Comparison of ENCODE assay signal across 12 mouse cellular contexts in genomic region chr6:128754265-128754664, GRCm38 (mm10). TPM values are rescaled to one million over a fixed set of nuclear protein-coding genes. Genes with fewer than 3 reads are reported as not detected.
DNase-seq lines count a peak whose midpoint lies in the region; ATAC-seq lines count a peak whose summit lies in the region.
"Not testable (repeated sequence)": the region's sequence is repeated elsewhere in the genome, so short reads cannot be mapped to it uniquely, and the experiment has no call there.
"Had no signal": no experiment of that assay in that cellular context is flagged by ENCODE, and none has a peak within 500 bp of the region (broad histone marks: within the 10 kb centered on the region; RNA-seq: fewer than 3 reads in every experiment).

No protein-coding gene starts in this region.

- not testable (repeated sequence) for H3K27me3 ChIP-seq in embryonic facial prominence, embryonic 12.5 days; hindbrain, embryonic 13.5 days; limb, embryonic 13.5 days; neural tube, embryonic 13.5 days

- not testable (repeated sequence) for H3K36me3 ChIP-seq in embryonic facial prominence, embryonic 12.5 days; hindbrain, embryonic 13.5 days; limb, embryonic 13.5 days; neural tube, embryonic 13.5 days

- H3K9me3 ChIP-seq in embryonic facial prominence, embryonic 12.5 days; hindbrain, embryonic 13.5 days; limb, embryonic 13.5 days; neural tube, embryonic 13.5 days: not testable (repeated sequence)

- WGBS in embryonic facial prominence, embryonic 12.5 days: 41% methylated on average over 10 of the region's 10 CpGs
- WGBS in hindbrain, embryonic 13.5 days: 42% methylated on average over 10 of the region's 10 CpGs
- 37% methylated on average over 10 of the region's 10 CpGs for WGBS in limb, embryonic 13.5 days
- 49% methylated on average over 10 of the region's 10 CpGs for WGBS in neural tube, embryonic 13.5 days

- peak; percentile 48 for DNase-seq in cerebellum, adult 11-12 months
- peak; percentile 94 for DNase-seq in heart, adult 11 months
- DNase-seq in thymus, postnatal 25 days: peak; percentile 34

- not testable (repeated sequence) for H3K27ac ChIP-seq in embryonic facial prominence, embryonic 12.5 days
- peak overlapping the region; percentile 37 for H3K27ac ChIP-seq in hindbrain, embryonic 13.5 days
- H3K27ac ChIP-seq in limb, embryonic 13.5 days: peak overlapping the region; percentile 61; the same call in 1 of the 2 replicates
- H3K27ac ChIP-seq in neural tube, embryonic 13.5 days (replicated peaks): peak overlapping the region; percentile 64; the same call in 1 of the 2 replicates

- 0 out of 2 replicates have a peak overlapping the region, but pooled peaks have one; percentile 3 for H3K4me2 ChIP-seq in embryonic facial prominence, embryonic 12.5 days (replicated peaks)
- H3K4me2 ChIP-seq in hindbrain, embryonic 13.5 days: peak overlapping the region; percentile 19; the same call in 1 of the 2 replicates
- peak overlapping the region; percentile 41 for H3K4me2 ChIP-seq in limb, embryonic 13.5 days (replicated peaks)
- peak overlapping the region; percentile 26; the same call in 1 of the 2 replicates for H3K4me2 ChIP-seq in neural tube, embryonic 13.5 days

- not testable (repeated sequence) for H3K4me3 ChIP-seq in embryonic facial prominence, embryonic 12.5 days; hindbrain, embryonic 13.5 days; limb, embryonic 13.5 days; neural tube, embryonic 13.5 days

- peak; percentile 31; the same call in 1 of the 2 replicates for ATAC-seq in embryonic facial prominence, embryonic 12.5 days (ENCODE audit: insufficient number of reproducible peaks, insufficient read depth, low FRiP score, low TSS enrichment)
- ATAC-seq in hindbrain, embryonic 13.5 days (ENCODE audit: low FRiP score): peak; percentile 81
- peak; percentile 77 for ATAC-seq in limb, embryonic 13.5 days (ENCODE audit: low FRiP score, low read depth)
- peak; percentile 91 for ATAC-seq in megakaryocyte, adult 5-6 weeks (ENCODE audit: poor library complexity, severe bottlenecking)
- ATAC-seq in neural tube, embryonic 13.5 days (ENCODE audit: low read depth): peak; percentile 76

- H3K9ac ChIP-seq in embryonic facial prominence, embryonic 12.5 days; hindbrain, embryonic 13.5 days; limb, embryonic 13.5 days: not testable (repeated sequence)
- 0 out of 2 replicates have a peak overlapping the region, but pooled peaks have one; percentile 38 for H3K9ac ChIP-seq in neural tube, embryonic 13.5 days

- H3K4me1 ChIP-seq in embryonic facial prominence, embryonic 12.5 days; hindbrain, embryonic 13.5 days (replicated peaks); limb, embryonic 13.5 days; neural tube, embryonic 13.5 days (replicated peaks): not testable (repeated sequence)

RNA-seq across cellular contexts. Expression of gene Klrb1, which starts 31.4 kb away (rescaled TPM):
- not detected in 2 replicates for polyA plus RNA-seq in embryonic facial prominence, embryonic 12.5 days (2016; fragmentation: Nextera tagmentation; extraction: Ambion mirVana)
- 0.25 and 0.56 TPM in 2 replicates for polyA plus RNA-seq in hindbrain, embryonic 13.5 days (2015; fragmentation: Nextera tagmentation; extraction: Ambion mirVana)
- polyA plus RNA-seq in limb, embryonic 13.5 days (2015; fragmentation: Nextera tagmentation; extraction: Ambion mirVana): not detected in 2 replicates
- 0.62 TPM in 1 of 2 replicates, not detected in the other for total RNA-seq in megakaryocyte, adult 5-6 weeks (2015)
- total RNA-seq in megakaryocyte, adult 5-6 weeks (2017): 0.26 and 0.73 TPM in 2 replicates
- polyA plus RNA-seq in neural tube, embryonic 13.5 days (2015; fragmentation: Nextera tagmentation; extraction: Ambion mirVana): 0.63 TPM in 1 of 2 replicates, not detected in the other
- total RNA-seq: adrenal gland, postnatal 14 days; heart, postnatal 25 days; layer of hippocampus, adult 18-20 months had no signal
- polyA plus RNA-seq: limb, embryonic 10.5 days had no signal

RNA-seq across cellular contexts. Expression of gene Klrb1c, which starts 34.8 kb away (rescaled TPM):
- not detected in 2 replicates for polyA plus RNA-seq in embryonic facial prominence, embryonic 12.5 days (2016; fragmentation: Nextera tagmentation; extraction: Ambion mirVana)
- not detected in 2 replicates for polyA plus RNA-seq in hindbrain, embryonic 13.5 days (2015; fragmentation: Nextera tagmentation; extraction: Ambion mirVana)
- polyA plus RNA-seq in limb, embryonic 13.5 days (2015; fragmentation: Nextera tagmentation; extraction: Ambion mirVana): 0.15 TPM in 1 of 2 replicates, not detected in the other
- 4.7 and 10.0 TPM in 2 replicates for total RNA-seq in megakaryocyte, adult 5-6 weeks (2015)
- 6.8 and 8.4 TPM in 2 replicates for total RNA-seq in megakaryocyte, adult 5-6 weeks (2017)
- polyA plus RNA-seq in neural tube, embryonic 13.5 days (2015; fragmentation: Nextera tagmentation; extraction: Ambion mirVana): 0.10 TPM in 1 of 2 replicates, not detected in the other
- total RNA-seq: layer of hippocampus, adult 18-20 months had no signal
- polyA plus RNA-seq: limb, embryonic 10.5 days had no signal

Comparison
In these comparisons a context has a peak if more than half of its experiments do, and no peak if none do; other contexts are left out.
1. DNase-seq: peak in every context shown above with its lines; median percentile 94 in heart, adult 11 months; 48 in cerebellum, adult 11-12 months; 34 in thymus, postnatal 25 days.
2. ATAC-seq: peak in every context shown above with its lines; median percentile 91 in megakaryocyte, adult 5-6 weeks; 81 in hindbrain, embryonic 13.5 days; 77 in limb, embryonic 13.5 days; 76 in neural tube, embryonic 13.5 days; 31 in embryonic facial prominence, embryonic 12.5 days.